Mouse (Mus musculus) A20 (cell line): Measurements from ENCODE around the gene Ror1.

Experiments
- DNase-seq: peaks from one replicate; pipeline ENCODE4 v3.0.0-alpha.2; 2011; ENCODE audit warnings: low read depth, low spot score

The Ror1 gene

DNA sequence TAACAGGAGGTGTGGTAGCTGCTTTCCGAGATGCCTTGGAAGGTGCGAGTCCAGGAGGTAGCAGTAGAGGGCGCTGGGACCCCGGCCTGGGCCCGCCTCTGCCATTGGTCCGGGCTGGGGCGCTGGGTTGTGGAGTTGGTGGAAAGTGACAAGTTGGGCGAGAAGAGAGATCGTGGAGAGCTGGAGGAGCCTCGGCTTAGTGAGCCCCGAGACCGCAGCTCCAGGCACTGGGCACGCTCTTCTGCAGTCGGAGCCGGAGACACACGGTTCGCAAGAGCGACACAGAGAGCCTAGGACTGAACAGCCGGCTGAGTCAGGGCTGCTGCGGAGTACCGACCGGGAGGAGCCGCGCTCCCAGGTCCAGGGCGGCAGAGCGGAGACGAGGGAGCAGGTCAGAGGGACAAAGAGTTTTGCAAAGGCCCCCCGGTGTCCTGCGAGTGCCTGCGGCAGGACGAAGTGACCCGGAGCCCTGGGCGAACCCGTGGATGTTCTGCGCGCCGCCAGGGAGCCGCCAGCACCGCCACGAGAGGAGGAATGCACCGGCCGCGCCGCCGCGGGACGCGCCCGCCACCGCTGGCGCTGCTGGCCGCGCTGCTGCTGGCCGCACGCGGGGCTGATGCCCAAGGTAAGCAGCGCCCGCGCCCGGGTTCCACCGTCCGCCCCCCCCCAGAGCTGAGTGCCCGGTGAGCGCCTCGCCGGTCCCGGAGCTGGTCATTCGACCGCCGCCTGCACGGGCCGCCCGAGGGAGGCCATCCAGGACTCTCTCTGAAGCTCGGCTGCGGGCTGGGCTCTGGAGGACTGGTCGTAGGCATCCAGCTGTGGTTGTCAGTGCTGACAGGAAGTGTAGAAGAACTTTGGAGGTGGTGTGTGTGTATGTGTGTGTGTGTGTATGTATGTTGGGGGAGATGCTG is at the start of gene Ror1:
Gene Ror1, plus strand, starts transcription at position 107 of the 911 bp plus-strand sequence.
- no peak for DNase-seq

DNA sequence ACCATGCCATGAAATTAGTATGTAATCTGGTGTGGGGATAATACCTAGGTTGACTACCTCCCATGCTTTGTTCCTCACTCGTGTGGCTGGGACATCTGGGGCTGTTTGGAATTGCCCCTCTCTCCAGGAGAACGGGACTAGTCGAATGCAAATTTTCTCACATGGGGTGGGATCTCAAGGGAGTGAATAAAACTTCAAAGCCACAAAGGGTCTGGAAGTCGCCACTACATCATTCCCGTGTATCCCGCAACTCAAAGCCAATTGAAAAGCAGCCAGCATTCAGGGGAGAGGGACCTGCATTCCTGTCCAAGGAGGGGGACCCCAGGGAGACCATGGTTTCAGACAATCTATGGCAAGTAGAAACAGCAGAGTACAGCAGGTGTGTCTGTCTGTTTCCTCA is 48.5 kb upstream of the Ror1 start:
- no peak for DNase-seq

- no peak for DNase-seq
Observed at GRCm38 (mm10) chr4:100048351-100048950, 47.1 kb upstream of the Ror1 start.

DNA sequence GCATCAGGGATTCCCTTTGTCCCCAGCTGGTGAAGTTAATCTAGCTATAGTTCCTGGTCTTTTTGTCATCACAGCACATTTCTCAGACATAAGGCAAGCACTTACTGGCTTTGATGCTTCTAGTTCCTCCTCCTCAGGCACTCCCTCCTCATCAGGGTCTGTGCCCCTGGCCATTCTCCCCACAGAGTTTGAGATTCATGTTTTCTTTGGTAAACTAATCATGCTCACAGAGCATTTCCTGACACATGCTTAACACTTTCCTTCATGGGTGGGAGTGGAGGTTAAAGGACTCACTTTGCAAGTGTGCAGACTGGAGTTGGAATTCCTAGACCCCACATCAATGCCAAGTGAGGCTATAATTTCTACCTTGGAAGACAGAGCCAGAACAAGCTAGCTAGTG is 43.8 kb upstream of the Ror1 start:
- no peak for DNase-seq

GRCm38 (mm10) chr4:100052258-100052657 is 43.3 kb upstream of the Ror1 start:
- no peak for DNase-seq

DNA sequence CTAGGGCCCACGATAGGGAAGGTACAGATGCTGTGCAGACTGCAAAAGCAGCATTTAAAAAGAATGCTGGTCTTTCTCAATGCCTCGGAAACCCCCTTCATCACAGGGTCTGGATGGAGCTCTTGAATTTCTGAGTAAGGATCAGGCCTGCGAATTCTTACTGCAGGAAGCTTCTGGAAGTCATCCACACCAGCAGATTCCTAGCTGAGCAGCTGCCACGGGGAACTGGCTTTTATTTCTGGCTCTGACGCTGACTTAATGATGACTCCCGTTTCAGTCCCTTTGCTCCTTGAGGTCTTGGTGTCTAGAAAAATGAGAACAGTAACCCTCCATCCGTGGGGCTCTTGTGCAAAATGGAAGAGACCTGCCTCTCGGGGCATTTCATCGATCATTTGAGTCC is 39.5 kb upstream of the Ror1 start:
- DNase-seq: no peak

GRCm38 (mm10) chr4:100056446-100056845 is 39.1 kb upstream of the Ror1 start:
- DNase-seq: no peak

GRCm38 (mm10) chr4:100057381-100057780 is 38.2 kb upstream of the Ror1 start:
- DNase-seq: no peak

DNA sequence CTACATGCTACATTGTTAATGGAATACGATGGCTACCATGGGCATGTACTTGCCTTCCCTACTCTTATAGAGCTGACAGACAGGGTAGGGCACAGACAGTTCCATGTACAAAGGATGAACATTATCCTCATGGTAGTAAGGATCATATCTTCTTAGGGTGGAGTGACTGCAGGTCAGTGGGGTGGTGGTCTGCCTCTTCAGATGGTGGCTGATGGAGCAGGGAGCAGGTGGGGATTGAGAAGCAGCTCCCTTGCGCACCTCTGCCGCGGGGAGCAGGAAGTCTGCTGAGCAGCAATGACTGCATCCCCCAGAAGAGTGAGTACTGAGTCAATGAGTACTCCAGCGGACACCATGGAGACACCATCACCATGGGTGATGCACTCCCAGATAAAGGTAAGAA is 37.0 kb upstream of the Ror1 start:
- DNase-seq: no peak

GRCm38 (mm10) chr4:100059811-100060210 is 35.8 kb upstream of the Ror1 start:
- DNase-seq: no peak

- no peak for DNase-seq
Observed at GRCm38 (mm10) chr4:100061396-100062066, 34.1 kb upstream of the Ror1 start.

GRCm38 (mm10) chr4:100065686-100066085 is 29.9 kb upstream of the Ror1 start:
- DNase-seq: no peak

GRCm38 (mm10) chr4:100070101-100070500 is 25.5 kb upstream of the Ror1 start:
- DNase-seq: no peak

- no peak for DNase-seq
Observed at GRCm38 (mm10) chr4:100096596-100097181, 1.1 kb downstream of the Ror1 start.

GRCm38 (mm10) chr4:100097364-100097979 is 1.9 kb downstream of the Ror1 start:
- DNase-seq: no peak

- DNase-seq: no peak
Observed at GRCm38 (mm10) chr4:100101066-100101820, 5.7 kb downstream of the Ror1 start.

- no peak for DNase-seq
Observed at GRCm38 (mm10) chr4:100101844-100102243, 6.3 kb downstream of the Ror1 start.

DNA sequence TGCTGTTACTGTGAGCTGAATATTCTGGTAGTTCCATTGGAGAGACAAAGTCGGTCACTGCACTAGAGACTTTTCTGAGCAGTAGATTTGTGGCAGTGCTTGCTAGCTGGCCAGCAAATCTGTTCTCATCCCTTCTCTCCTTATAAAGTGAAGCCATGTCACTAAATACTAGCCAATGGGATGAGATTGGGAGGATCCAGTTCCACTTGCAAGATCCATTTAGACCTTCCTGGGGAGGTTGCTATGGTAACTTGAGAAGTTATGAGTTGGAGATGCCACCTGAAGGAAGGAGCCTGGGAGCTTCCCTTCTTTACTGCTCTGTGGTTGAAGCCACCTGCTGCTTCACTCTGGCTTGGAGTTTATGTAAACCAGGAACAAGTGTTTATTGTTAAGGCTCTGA is 8.7 kb downstream of the Ror1 start:
- DNase-seq: no peak

GRCm38 (mm10) chr4:100107593-100107992 is 12.0 kb downstream of the Ror1 start:
- no peak for DNase-seq

DNA sequence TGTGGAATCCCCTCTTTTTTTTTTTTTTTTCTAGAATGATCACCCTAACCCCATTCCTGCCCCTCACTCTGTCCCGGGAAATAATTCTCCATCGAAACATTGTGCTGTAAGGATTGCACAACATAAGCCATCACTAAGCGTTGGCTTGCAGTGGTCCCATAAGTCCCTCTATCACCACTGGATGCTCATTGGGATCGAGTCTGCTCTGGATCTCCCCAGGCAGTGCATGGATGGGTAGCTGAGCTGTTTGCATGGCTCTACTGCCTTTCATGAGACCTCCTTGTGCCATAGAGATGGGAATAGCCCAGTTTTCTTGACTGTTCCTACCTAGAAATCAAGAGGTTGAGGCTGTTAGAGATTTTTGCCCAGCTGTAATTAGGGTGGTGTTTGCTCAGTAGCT is 13.0 kb downstream of the Ror1 start:
- no peak for DNase-seq

DNA sequence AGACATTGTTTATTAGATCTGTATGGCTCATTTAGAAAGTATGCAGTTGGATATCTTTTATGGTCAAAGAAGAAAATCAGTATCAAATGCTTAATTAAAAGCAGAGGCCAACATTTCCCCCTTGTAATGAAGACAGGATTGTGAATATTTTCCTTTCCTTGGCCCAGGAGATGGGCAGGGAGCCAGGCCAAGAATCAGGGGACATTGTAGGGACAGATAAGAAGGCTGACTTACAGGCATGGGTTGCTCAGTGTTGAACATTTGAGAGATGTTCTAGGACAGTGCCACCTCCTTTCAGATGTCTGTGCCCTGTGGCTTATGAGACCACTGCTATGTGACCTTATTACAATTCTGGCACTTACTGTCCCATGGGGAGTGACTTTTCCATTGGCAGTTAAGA is 18.6 kb downstream of the Ror1 start:
- no peak for DNase-seq
